Mouse (Mus musculus) thymus, adult 2 months (tissue): ENCODE data around the gene Ptprg.

ENCODE experiments used
- CTCF ChIP-seq: fragments of 200-500 bp; IDR thresholded peaks from 2 replicates; pipeline ENCODE4 v1.5.1; 2012; ENCODE audit warnings: mild to moderate bottlenecking, control low read depth, low read length, moderate library complexity, borderline replicate concordance; ENCODE audit not compliant: control insufficient read depth, poor library complexity, insufficient read depth; ENCODE audit errors: extremely low read depth
- POLR2A ChIP-seq: fragments of 200-500 bp; IDR thresholded peaks from 2 replicates; pipeline ENCODE4 v1.6.1; 2012; ENCODE audit warnings: mild to moderate bottlenecking, low read length, control low read depth, moderate library complexity; ENCODE audit not compliant: control insufficient read depth, poor library complexity, insufficient read depth; ENCODE audit errors: extremely low read depth

- TF ChIP-seq CTCF: no peak
- no peak for TF ChIP-seq POLR2A
Measured at GRCm38 (mm10) chr14:11691531-11691930, 138.2 kb downstream of the Ptprg start.
